Mouse (Mus musculus): ENCODE measurements around the gene Cradd. TPM values are rescaled to one million over a fixed set of nuclear protein-coding genes. Genes with fewer than 3 reads are reported as not detected.

The Cradd gene
- polyA plus RNA-seq (2015; fragmentation: Nextera tagmentation; extraction: Ambion mirVana): 7.5 and 7.8 TPM in 2 replicates

DNA sequence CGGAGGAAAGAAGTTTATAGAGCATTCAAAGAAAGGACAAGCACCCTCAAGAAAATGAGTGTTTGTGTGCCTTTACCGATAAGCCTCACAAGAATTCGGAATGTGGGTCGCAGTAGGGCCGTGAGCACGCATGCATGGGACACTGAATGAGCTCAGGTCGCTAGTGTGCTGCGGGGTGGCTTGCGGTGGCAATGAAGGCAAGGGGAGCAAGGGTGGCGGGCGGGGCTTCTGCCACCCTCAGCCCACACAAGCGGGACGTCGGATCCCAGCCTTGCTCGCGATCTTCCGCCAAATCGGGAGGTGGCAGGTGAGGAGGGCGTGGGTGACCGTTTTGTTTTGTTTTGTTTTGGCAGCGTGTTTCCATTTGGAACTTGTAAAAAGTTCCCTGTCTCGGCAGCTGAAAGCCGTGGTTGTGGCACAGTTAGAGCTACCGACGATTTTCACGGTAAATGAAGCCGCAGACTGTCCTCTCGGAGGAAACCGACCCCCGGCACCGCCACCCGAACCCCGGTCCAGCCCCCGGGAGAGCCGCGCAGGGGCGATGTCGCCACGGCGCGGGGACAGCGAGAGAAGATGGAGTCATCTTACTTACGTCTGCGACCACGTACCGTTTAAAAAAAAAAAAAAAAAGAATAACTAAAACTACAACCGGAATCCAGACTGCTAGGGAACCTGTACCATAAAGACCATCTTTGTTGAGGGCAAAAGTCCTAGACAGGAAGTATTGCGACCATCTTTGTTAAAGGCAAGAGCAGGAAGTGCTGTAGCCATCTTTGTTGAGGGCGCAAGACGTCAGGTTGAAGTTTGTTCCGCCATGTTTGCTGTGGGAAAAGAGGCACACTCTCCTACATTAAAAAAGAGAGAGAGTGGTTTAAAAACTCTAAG is at the start of gene Cradd:
Cradd (minus strand) TSS at position 741 of the 885 bp plus-strand sequence.
- H3K4me3 ChIP-seq: peak within 1 kb of the TSS; percentile 62
- peak; percentile 84 for ATAC-seq (ENCODE audit: insufficient number of reproducible peaks, low FRiP score, low TSS enrichment, low read depth)
- peaks cover 11% of the 10 kb centered on the region for H3K4me1 ChIP-seq
- peak within 1 kb of the TSS; percentile 66 for H3K9ac ChIP-seq
- H3K27ac ChIP-seq: peak within 1 kb of the TSS; percentile 97
- peak within 1 kb of the TSS; percentile 74 for H3K4me2 ChIP-seq
- H3K9me3 ChIP-seq: no peaks in the 10 kb centered on the region
- no peaks in the 10 kb centered on the region for H3K36me3 ChIP-seq
- H3K27me3 ChIP-seq: no peaks in the 10 kb centered on the region
- whole genome bisulfite sequencing: under 1% methylated on average over 51 of the region's 51 CpGs

DNA sequence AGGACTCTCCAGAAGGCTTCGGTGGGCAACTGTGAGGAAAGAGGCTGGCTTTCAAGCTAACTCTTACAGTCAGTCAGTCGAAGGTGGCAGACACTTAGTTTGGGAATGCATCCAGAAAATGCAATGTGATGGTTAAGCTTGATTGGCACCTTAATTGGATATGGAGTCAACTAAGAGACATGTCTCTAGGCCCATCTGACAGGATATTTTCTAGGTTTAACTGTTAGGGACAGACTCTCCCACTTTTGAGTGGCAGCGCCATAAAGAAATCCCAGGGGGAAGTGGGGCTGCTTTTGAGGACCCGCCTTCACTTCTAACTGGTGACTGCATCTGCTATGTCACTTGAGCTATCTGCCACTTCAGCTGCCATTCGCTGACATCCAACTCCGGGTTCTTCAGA is 49.4 kb upstream of the Cradd start:
- Histone ChIP-seq H3K9ac (no peak overlapping the region), H3K36me3 (no peaks in the 10 kb centered on the region), H3K4me1 (no peaks in the 10 kb centered on the region), H3K27me3 (no peaks in the 10 kb centered on the region), H3K4me2 (no peak overlapping the region), H3K27ac (no peak overlapping the region), H3K9me3 (no peaks in the 10 kb centered on the region), H3K4me3 (no peak overlapping the region)
- WGBS: 88% methylated on average over 6 of the region's 6 CpGs
- no peak for ATAC-seq (ENCODE audit: insufficient number of reproducible peaks, low FRiP score, low TSS enrichment, low read depth)

DNA sequence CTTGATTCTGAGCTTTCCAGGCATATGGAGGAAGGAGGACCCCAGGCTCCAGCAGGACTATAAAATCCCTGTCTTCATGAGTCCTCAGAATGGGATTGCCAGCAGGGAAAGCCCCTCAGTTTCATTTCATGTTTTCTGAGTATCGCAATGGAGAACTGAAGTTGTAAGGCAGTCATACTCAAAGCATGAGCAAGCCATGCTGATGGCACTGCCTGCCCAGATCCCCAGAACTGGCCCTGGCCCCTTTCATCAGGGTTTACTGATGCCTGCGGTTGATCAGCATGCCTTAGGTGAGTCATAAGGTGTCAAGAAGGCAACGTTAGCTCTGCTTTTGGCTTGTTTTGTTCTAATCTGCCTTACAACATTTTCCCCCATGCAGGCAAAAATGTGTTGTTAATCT is 48.0 kb upstream of the Cradd start:
- WGBS: 70% methylated on average over 3 of the region's 3 CpGs

GRCm38 (mm10) chr10:95369190-95369589 is 45.3 kb upstream of the Cradd start:
- no peak for ATAC-seq (ENCODE audit: insufficient number of reproducible peaks, low FRiP score, low TSS enrichment, low read depth)
- Histone ChIP-seq H3K4me2 (no peak overlapping the region), H3K9ac (no peak overlapping the region), H3K27me3 (no peaks in the 10 kb centered on the region), H3K27ac (no peak overlapping the region), H3K4me1 (no peaks in the 10 kb centered on the region), H3K4me3 (no peak overlapping the region), H3K9me3 (no peaks in the 10 kb centered on the region), H3K36me3 (no peaks in the 10 kb centered on the region)

More for the DNA sequence above, 48.0 kb upstream of the Cradd start:
- ATAC-seq (ENCODE audit: insufficient number of reproducible peaks, low FRiP score, low TSS enrichment, low read depth): no peak
- H3K27me3 ChIP-seq: no peaks in the 10 kb centered on the region
- no peaks in the 10 kb centered on the region for H3K36me3 ChIP-seq
- no peak overlapping the region for H3K27ac ChIP-seq
- H3K4me1 ChIP-seq: no peaks in the 10 kb centered on the region
- H3K9me3 ChIP-seq: no peaks in the 10 kb centered on the region
- no peak overlapping the region for H3K4me3 ChIP-seq
- no peak overlapping the region for H3K4me2 ChIP-seq
- no peak overlapping the region for H3K9ac ChIP-seq

- Histone ChIP-seq H3K4me2 (no peak overlapping the region), H3K27me3 (no peaks in the 10 kb centered on the region), H3K9me3 (no peaks in the 10 kb centered on the region), H3K27ac (no peak overlapping the region), H3K9ac (no peak overlapping the region), H3K4me1 (no peaks in the 10 kb centered on the region), H3K4me3 (no peak overlapping the region), H3K36me3 (no peaks in the 10 kb centered on the region)
- no peak for ATAC-seq (ENCODE audit: insufficient number of reproducible peaks, low FRiP score, low TSS enrichment, low read depth)
- WGBS: 86% methylated on average over 14 of the region's 14 CpGs
These were observed 44.2 kb upstream of the Cradd start for GRCm38 (mm10) chr10:95368151-95368550.

DNA sequence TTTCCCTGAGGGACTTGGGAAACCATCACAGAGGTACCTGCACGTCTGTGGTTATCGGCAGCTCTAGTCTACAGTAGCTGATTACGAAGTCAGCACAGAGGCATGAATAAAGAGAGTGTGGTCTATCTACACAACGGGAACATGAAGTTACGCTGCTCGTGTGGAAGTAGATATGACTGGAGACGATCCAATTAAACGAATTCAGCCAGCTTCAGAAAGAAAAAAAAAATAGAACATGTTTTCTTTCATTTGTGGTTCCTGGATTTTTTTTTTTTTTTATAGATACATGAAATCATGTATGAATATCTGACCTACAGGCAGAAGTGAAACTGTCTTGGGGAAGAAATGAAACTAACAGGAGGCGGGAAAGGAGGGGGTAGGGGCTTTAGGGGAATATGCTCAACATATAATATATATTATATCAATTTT is 43.7 kb upstream of the Cradd start:
- Histone ChIP-seq H3K9ac (no peak overlapping the region), H3K27ac (no peak overlapping the region), H3K4me2 (no peak overlapping the region), H3K4me3 (no peak overlapping the region), H3K4me1 (no peaks in the 10 kb centered on the region), H3K9me3 (no peaks in the 10 kb centered on the region), H3K36me3 (no peaks in the 10 kb centered on the region), H3K27me3 (no peaks in the 10 kb centered on the region)
- ATAC-seq (ENCODE audit: insufficient number of reproducible peaks, low FRiP score, low TSS enrichment, low read depth): no peak
- WGBS: 83% methylated on average over 9 of the region's 9 CpGs

DNA sequence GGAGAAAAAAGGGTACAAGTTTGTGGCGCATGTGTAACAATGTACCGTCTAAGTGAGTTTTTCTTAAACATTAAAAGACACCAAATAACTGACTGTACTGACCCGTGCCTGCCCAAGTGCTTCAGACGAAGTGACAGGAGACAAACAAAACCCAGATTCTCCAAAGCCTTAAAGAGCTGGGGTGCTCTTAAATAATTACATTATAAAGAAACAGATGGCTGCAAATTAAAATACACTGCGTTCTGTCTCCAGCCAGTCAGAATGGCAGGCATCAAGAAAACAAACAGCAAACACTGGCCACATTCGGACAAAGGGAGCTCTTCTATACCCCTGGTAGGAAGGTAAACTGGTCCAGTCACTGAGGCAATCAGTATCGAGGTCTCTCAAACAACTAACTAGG is 43.3 kb upstream of the Cradd start:
- H3K4me3 ChIP-seq: no peak overlapping the region
- H3K4me2 ChIP-seq: no peak overlapping the region
- H3K9ac ChIP-seq: no peak overlapping the region
- no peaks in the 10 kb centered on the region for H3K36me3 ChIP-seq
- ATAC-seq (ENCODE audit: insufficient number of reproducible peaks, low FRiP score, low TSS enrichment, low read depth): no peak
- H3K27me3 ChIP-seq: no peaks in the 10 kb centered on the region
- H3K27ac ChIP-seq: no peak overlapping the region
- no peaks in the 10 kb centered on the region for H3K9me3 ChIP-seq
- WGBS: 75% methylated on average over 7 of the region's 7 CpGs
- H3K4me1 ChIP-seq: no peaks in the 10 kb centered on the region

GRCm38 (mm10) chr10:95362326-95362725 is 38.4 kb upstream of the Cradd start:
- Histone ChIP-seq H3K4me1 (no peaks in the 10 kb centered on the region), H3K9me3 (no peaks in the 10 kb centered on the region), H3K36me3 (no peaks in the 10 kb centered on the region), H3K27me3 (no peaks in the 10 kb centered on the region), H3K4me2 (no peak overlapping the region), H3K9ac (no peak overlapping the region), H3K4me3 (no peak overlapping the region), H3K27ac (no peak overlapping the region)
- 22% methylated on average over 2 of the region's 2 CpGs for WGBS
- no peak for ATAC-seq (ENCODE audit: insufficient number of reproducible peaks, low FRiP score, low TSS enrichment, low read depth)

- 80% methylated on average over 12 of the region's 12 CpGs for WGBS
- no peak overlapping the region for H3K4me2 ChIP-seq
- H3K4me3 ChIP-seq: no peak overlapping the region
- no peaks in the 10 kb centered on the region for H3K4me1 ChIP-seq
- no peak overlapping the region for H3K27ac ChIP-seq
- no peaks in the 10 kb centered on the region for H3K27me3 ChIP-seq
- no peaks in the 10 kb centered on the region for H3K36me3 ChIP-seq
- H3K9me3 ChIP-seq: no peaks in the 10 kb centered on the region
- no peak for ATAC-seq (ENCODE audit: insufficient number of reproducible peaks, low FRiP score, low TSS enrichment, low read depth)
- no peak overlapping the region for H3K9ac ChIP-seq
These were observed 37.4 kb upstream of the Cradd start for GRCm38 (mm10) chr10:95361260-95361841.

DNA sequence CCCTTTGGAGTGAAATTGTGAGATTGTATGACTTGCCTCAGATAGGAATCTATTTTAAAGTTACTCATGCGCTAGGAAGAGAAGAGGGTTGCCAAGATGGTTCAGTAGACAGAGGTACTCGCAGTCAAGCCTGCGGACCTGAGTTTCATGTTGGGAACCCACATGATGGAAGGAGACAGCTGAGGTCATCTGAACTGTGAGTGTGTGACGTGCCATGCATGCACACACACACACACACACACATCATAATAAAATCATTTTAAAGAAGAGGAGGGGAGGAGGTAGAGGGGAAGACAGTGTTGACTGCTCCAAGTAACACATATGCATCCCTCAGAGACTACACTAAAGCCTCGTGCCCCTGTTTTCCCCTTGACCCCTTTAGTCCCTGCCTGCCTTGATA is 36.1 kb upstream of the Cradd start:
- WGBS: 79% methylated on average over 5 of the region's 5 CpGs
- no peak for ATAC-seq (ENCODE audit: insufficient number of reproducible peaks, low FRiP score, low TSS enrichment, low read depth)

DNA sequence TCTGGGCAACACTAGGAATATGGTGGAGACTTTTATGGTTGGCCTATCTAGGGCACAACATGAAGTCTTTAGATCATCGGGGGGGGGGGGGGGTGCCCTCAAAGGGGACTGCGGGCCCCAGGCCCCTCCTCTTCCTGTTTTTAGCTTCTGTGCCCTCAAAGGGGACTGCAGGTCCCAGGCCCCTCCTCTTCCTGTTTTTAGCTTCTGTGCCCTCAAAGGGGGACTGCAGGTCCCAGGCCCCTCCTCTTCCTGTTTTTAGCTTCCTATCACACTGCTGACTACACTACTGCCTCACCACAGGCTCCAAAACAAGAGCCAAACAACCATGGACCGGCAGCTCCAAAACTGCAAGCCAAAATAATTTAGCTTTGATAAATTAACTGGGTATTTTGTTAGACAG is 33.8 kb upstream of the Cradd start:
- Histone ChIP-seq H3K4me3 (no peak overlapping the region), H3K4me1 (no peaks in the 10 kb centered on the region), H3K36me3 (no peaks in the 10 kb centered on the region), H3K9me3 (no peaks in the 10 kb centered on the region), H3K27me3 (no peaks in the 10 kb centered on the region), H3K27ac (no peak overlapping the region), H3K4me2 (no peak overlapping the region), H3K9ac (no peak overlapping the region)
- 96% methylated on average over 3 of the region's 3 CpGs for WGBS
- no peak for ATAC-seq (ENCODE audit: insufficient number of reproducible peaks, low FRiP score, low TSS enrichment, low read depth)

More for the DNA sequence above, 36.1 kb upstream of the Cradd start:
- no peaks in the 10 kb centered on the region for H3K36me3 ChIP-seq
- no peak overlapping the region for H3K9ac ChIP-seq
- H3K27me3 ChIP-seq: no peaks in the 10 kb centered on the region
- no peak overlapping the region for H3K4me3 ChIP-seq
- no peak overlapping the region for H3K27ac ChIP-seq
- no peaks in the 10 kb centered on the region for H3K9me3 ChIP-seq
- H3K4me2 ChIP-seq: no peak overlapping the region
- no peaks in the 10 kb centered on the region for H3K4me1 ChIP-seq

DNA sequence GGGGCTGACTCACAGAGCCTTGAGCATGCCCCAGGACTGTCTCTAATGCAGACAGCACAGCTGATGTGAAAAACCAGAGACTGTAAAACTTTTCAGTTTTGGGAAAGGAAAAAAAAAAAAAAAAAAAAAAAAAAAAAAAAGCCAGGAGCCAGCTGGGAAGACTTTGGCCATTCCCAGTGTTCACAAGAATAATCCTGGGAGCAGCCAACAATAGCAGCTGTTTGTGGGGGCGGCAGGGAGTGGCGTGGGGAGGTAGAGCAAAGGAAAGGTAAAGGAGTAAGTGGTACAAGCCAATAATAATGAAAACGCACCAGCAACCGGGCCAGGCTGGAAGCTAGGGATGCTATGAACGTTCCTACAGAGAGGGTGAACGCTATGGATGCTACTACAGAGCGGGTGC is 32.8 kb upstream of the Cradd start:
- Histone ChIP-seq H3K36me3 (no peaks in the 10 kb centered on the region), H3K9me3 (no peaks in the 10 kb centered on the region), H3K4me1 (no peaks in the 10 kb centered on the region), H3K27me3 (no peaks in the 10 kb centered on the region), H3K9ac (no peak overlapping the region), H3K27ac (no peak overlapping the region), H3K4me3 (no peak overlapping the region), H3K4me2 (no peak overlapping the region)
- no peak for ATAC-seq (ENCODE audit: insufficient number of reproducible peaks, low FRiP score, low TSS enrichment, low read depth)
- WGBS: 77% methylated on average over 7 of the region's 7 CpGs

Measured in limb, embryonic 15.5 days (tissue).